ENCODE assay signal across 8 mouse cellular contexts in genomic region chr14:20294947-20295346, GRCm38 (mm10). TPM values are rescaled to one million over a fixed set of nuclear protein-coding genes. Genes with fewer than 3 reads are reported as not detected.
DNase-seq lines count a peak whose midpoint lies in the region; ATAC-seq and TF ChIP-seq lines count a peak whose summit lies in the region.

No protein-coding gene starts in this region.

- H3K27ac ChIP-seq in lung, postnatal 0 days (ENCODE audit: low read length) = no peak overlapping the region
- no peak overlapping the region for H3K27ac ChIP-seq in embryonic facial prominence, embryonic 15.5 days (replicated peaks)
- H3K27ac ChIP-seq in limb, embryonic 10.5 days = 0 out of 2 replicates have a peak overlapping the region, but pooled peaks have one; percentile 44
- no peak overlapping the region for H3K27ac ChIP-seq in small intestine, adult 2 months (ENCODE audit: insufficient read depth, low read depth, low read length)

- no peak for TF ChIP-seq CTCF in lung, postnatal 0 days (IDR thresholded peaks at IDR 0.05)
- no peak for TF ChIP-seq CTCF in small intestine, adult 2 months (IDR thresholded peaks at IDR 0.05; ENCODE audit: extremely low read depth, insufficient read length, insufficient replicate concordance, low read depth, low read length)

- H3K36me3 ChIP-seq in lung, postnatal 0 days (ENCODE audit: insufficient read depth, low read length) = no peaks in the 10 kb centered on the region
- no peaks in the 10 kb centered on the region for H3K36me3 ChIP-seq in embryonic facial prominence, embryonic 15.5 days
- H3K36me3 ChIP-seq in limb, embryonic 10.5 days = no peaks in the 10 kb centered on the region
- no peaks in the 10 kb centered on the region; the same call in 1 of the 2 replicates for H3K36me3 ChIP-seq in small intestine, adult 2 months (ENCODE audit: control insufficient read depth, insufficient read depth, low read length)

- no peak for TF ChIP-seq POLR2A in small intestine, adult 2 months (IDR thresholded peaks at IDR 0.05; ENCODE audit: low read depth, low read length)

- H3K9me3 ChIP-seq in lung, postnatal 0 days (ENCODE audit: low read length) = no peaks in the 10 kb centered on the region
- no peaks in the 10 kb centered on the region for H3K9me3 ChIP-seq in embryonic facial prominence, embryonic 15.5 days (replicated peaks)
- no peaks in the 10 kb centered on the region for H3K9me3 ChIP-seq in limb, embryonic 10.5 days (replicated peaks)

- ATAC-seq in lung, postnatal 0 days = no peak
- ATAC-seq in embryonic facial prominence, embryonic 15.5 days (ENCODE audit: insufficient number of reproducible peaks, low FRiP score, low TSS enrichment, low read depth) = no peak
- ATAC-seq in cerebellum, adult (ENCODE audit: insufficient number of reproducible peaks, low FRiP score, low TSS enrichment) = no peak

- peak overlapping the region; percentile 46 for H3K4me3 ChIP-seq in lung, postnatal 0 days (ENCODE audit: low read depth, low read length)
- peak overlapping the region; percentile 57 for H3K4me3 ChIP-seq in embryonic facial prominence, embryonic 15.5 days (replicated peaks)
- H3K4me3 ChIP-seq in limb, embryonic 10.5 days = peak overlapping the region; percentile 56
- H3K4me3 ChIP-seq in small intestine, adult 2 months (ENCODE audit: low read depth, low read length) = peak overlapping the region; percentile 58

- no peaks in the 10 kb centered on the region for H3K27me3 ChIP-seq in lung, postnatal 0 days (replicated peaks; ENCODE audit: insufficient read depth, low read length)
- H3K27me3 ChIP-seq in embryonic facial prominence, embryonic 15.5 days = no peaks in the 10 kb centered on the region
- no peaks in the 10 kb centered on the region for H3K27me3 ChIP-seq in limb, embryonic 10.5 days (ENCODE audit: low read depth, poor library complexity, severe bottlenecking)
- H3K27me3 ChIP-seq in small intestine, adult 2 months (ENCODE audit: control insufficient read depth, insufficient read depth, low read length) = no peaks in the 10 kb centered on the region

- no peak for TF ChIP-seq EP300 in lung, postnatal 0 days (IDR thresholded peaks at IDR 0.05)

- H3K4me2 ChIP-seq in lung, postnatal 0 days (replicated peaks; ENCODE audit: low read depth, low read length) = peak overlapping the region; percentile 49
- H3K4me2 ChIP-seq in embryonic facial prominence, embryonic 15.5 days (replicated peaks) = peak overlapping the region; percentile 57

- H3K4me1 ChIP-seq in lung, postnatal 0 days (ENCODE audit: insufficient read depth, low read depth, low read length) = no peaks in the 10 kb centered on the region; the same call in 1 of the 2 replicates
- 0 out of 2 replicates have a peak, but pooled peaks cover 9% of the 10 kb centered on the region for H3K4me1 ChIP-seq in embryonic facial prominence, embryonic 15.5 days
- peaks cover 5% of the 10 kb centered on the region for H3K4me1 ChIP-seq in limb, embryonic 10.5 days
- H3K4me1 ChIP-seq in small intestine, adult 2 months (ENCODE audit: control insufficient read depth, insufficient read depth, insufficient read length, low read length) = peaks cover 4% of the 10 kb centered on the region; the same call in 1 of the 2 replicates

- peak overlapping the region; percentile 20; the same call in 1 of the 2 replicates for H3K9ac ChIP-seq in lung, postnatal 0 days (replicated peaks; ENCODE audit: low read depth)
- H3K9ac ChIP-seq in embryonic facial prominence, embryonic 15.5 days = peak overlapping the region; percentile 50; the same call in 1 of the 2 replicates

- no peak for DNase-seq in lung, postnatal 0 days (ENCODE audit: low spot score)
- no peak for DNase-seq in lung, postnatal 36 days
- no peak for DNase-seq in limb, embryonic 10.5 days (ENCODE audit: low spot score)
- DNase-seq in left cerebral cortex, adult 11 months (ENCODE audit: low spot score) = no peak
- DNase-seq in spleen, adult 18-20 months = no peak

- WGBS in lung, postnatal 0 days = 33% methylated on average over 8 of the region's 8 CpGs
- 32% methylated on average over 8 of the region's 8 CpGs for WGBS in embryonic facial prominence, embryonic 15.5 days
- WGBS in limb, embryonic 10.5 days = 57% methylated on average over 8 of the region's 8 CpGs
- 17% methylated on average over 8 of the region's 8 CpGs for WGBS in small intestine, adult 2 months

RNA-seq across cellular contexts. Expression of gene Nudt13, which starts 0.5 kb away (rescaled TPM):
- polyA plus RNA-seq in lung, postnatal 0 days (2015; fragmentation: Nextera tagmentation; extraction: Ambion mirVana) = 12.6 and 13.0 TPM in 2 replicates
- polyA plus RNA-seq in embryonic facial prominence, embryonic 15.5 days (2015; fragmentation: Nextera tagmentation; extraction: Ambion mirVana) = 16.6 and 22.8 TPM in 2 replicates
- polyA plus RNA-seq in limb, embryonic 10.5 days (2016; fragmentation: Nextera tagmentation; extraction: Ambion mirVana) = 11.5 and 15.5 TPM in 2 replicates
- 6.8 and 12.2 TPM in 2 replicates for polyA plus RNA-seq in small intestine, adult 2 months (2012; rRNA removed)

RNA-seq across cellular contexts. Expression of gene Kcnk16, which starts 25.9 kb away (rescaled TPM):
- polyA plus RNA-seq in lung, postnatal 0 days (2015; fragmentation: Nextera tagmentation; extraction: Ambion mirVana) = 0.20 TPM in 1 of 2 replicates, not detected in the other
- polyA plus RNA-seq in embryonic facial prominence, embryonic 15.5 days (2015; fragmentation: Nextera tagmentation; extraction: Ambion mirVana) = 0.12 and 0.68 TPM in 2 replicates
- polyA plus RNA-seq in limb, embryonic 10.5 days (2016; fragmentation: Nextera tagmentation; extraction: Ambion mirVana) = not detected in 2 replicates
- polyA plus RNA-seq in small intestine, adult 2 months (2012; rRNA removed) = 0.71 and 1.8 TPM in 2 replicates

RNA-seq across cellular contexts. Expression of gene Ecd, which starts 53.0 kb away (rescaled TPM):
- 19.0 and 19.1 TPM in 2 replicates for polyA plus RNA-seq in lung, postnatal 0 days (2015; fragmentation: Nextera tagmentation; extraction: Ambion mirVana)
- polyA plus RNA-seq in embryonic facial prominence, embryonic 15.5 days (2015; fragmentation: Nextera tagmentation; extraction: Ambion mirVana) = 47.3 and 54.4 TPM in 2 replicates
- 71.7 and 74.6 TPM in 2 replicates for polyA plus RNA-seq in limb, embryonic 10.5 days (2016; fragmentation: Nextera tagmentation; extraction: Ambion mirVana)
- 4.8 and 8.2 TPM in 2 replicates for polyA plus RNA-seq in small intestine, adult 2 months (2012; rRNA removed)

RNA-seq across cellular contexts. Expression of gene Fam149b, which starts 53.0 kb away (rescaled TPM):
- 14.7 and 16.9 TPM in 2 replicates for polyA plus RNA-seq in lung, postnatal 0 days (2015; fragmentation: Nextera tagmentation; extraction: Ambion mirVana)
- polyA plus RNA-seq in embryonic facial prominence, embryonic 15.5 days (2015; fragmentation: Nextera tagmentation; extraction: Ambion mirVana) = 36.0 and 36.9 TPM in 2 replicates
- polyA plus RNA-seq in limb, embryonic 10.5 days (2016; fragmentation: Nextera tagmentation; extraction: Ambion mirVana) = 43.5 and 51.7 TPM in 2 replicates
- 9.3 and 17.0 TPM in 2 replicates for polyA plus RNA-seq in small intestine, adult 2 months (2012; rRNA removed)
